Mouse (Mus musculus) kidney, adult 18-20 months (tissue): ENCODE data around the gene Catsperg1.
A peak's percentile ranks its signal among the peaks of the same experiment; 100 is the strongest.
"Not testable (repeated sequence)": the region's sequence is repeated elsewhere in the genome, so short reads cannot be mapped to it uniquely, and the experiment has no call there.

ENCODE experiments used
- DNase-seq: peaks from one replicate; pipeline ENCODE4 v3.0.0; 2021

Catsperg1 gene

GRCm38 (mm10) chr7:29213675-29214082 is at the start of gene Catsperg1:
Gene Catsperg1, minus strand, starts transcription at chr7:29214035.
- no peak for DNase-seq

- peak; percentile 60 for DNase-seq
Observed at GRCm38 (mm10) chr7:29262151-29262550, 48.3 kb upstream of the Catsperg1 start.

- DNase-seq, result no peak
Observed at GRCm38 (mm10) chr7:29259781-29260730, 46.2 kb upstream of the Catsperg1 start.

GRCm38 (mm10) chr7:29257368-29257767 is 43.5 kb upstream of the Catsperg1 start:
- peak; percentile 83 for DNase-seq

GRCm38 (mm10) chr7:29255875-29256274 is 42.0 kb upstream of the Catsperg1 start:
- no peak for DNase-seq

GRCm38 (mm10) chr7:29253842-29254241 is 40.0 kb upstream of the Catsperg1 start:
- peak; percentile 47 for DNase-seq

- DNase-seq, result no peak
Observed at GRCm38 (mm10) chr7:29251166-29251565, 37.3 kb upstream of the Catsperg1 start.

- peak; percentile 76 for DNase-seq
Observed at GRCm38 (mm10) chr7:29248261-29248841, 34.5 kb upstream of the Catsperg1 start, which contains the start of gene 2200002D01Rik. Gene 2200002D01Rik, minus strand, starts transcription at chr7:29248466.

- no peak for DNase-seq
Observed at GRCm38 (mm10) chr7:29247706-29248105, 33.9 kb upstream of the Catsperg1 start.

- peak; percentile 86 for DNase-seq
Observed at GRCm38 (mm10) chr7:29247314-29247700, 33.5 kb upstream of the Catsperg1 start.

GRCm38 (mm10) chr7:29246619-29247313 is 32.9 kb upstream of the Catsperg1 start:
- no peak for DNase-seq

GRCm38 (mm10) chr7:29246015-29246414 is 32.2 kb upstream of the Catsperg1 start:
- no peak for DNase-seq

GRCm38 (mm10) chr7:29244732-29245416 is 31.0 kb upstream of the Catsperg1 start:
- no peak for DNase-seq

GRCm38 (mm10) chr7:29238019-29238967 is 24.5 kb upstream of the Catsperg1 start, which contains the start of gene Yif1b:
Gene Yif1b, plus strand, starts transcription at chr7:29238329.
- peak; percentile 99 for DNase-seq

GRCm38 (mm10) chr7:29237596-29237995 is 23.8 kb upstream of the Catsperg1 start:
- DNase-seq, result not testable (repeated sequence)

GRCm38 (mm10) chr7:29236593-29236992 is 22.8 kb upstream of the Catsperg1 start:
- DNase-seq, result no peak

GRCm38 (mm10) chr7:29234661-29235060 is 20.8 kb upstream of the Catsperg1 start:
- DNase-seq, result no peak

- no peak for DNase-seq
Observed at GRCm38 (mm10) chr7:29233745-29234144, 19.9 kb upstream of the Catsperg1 start.

GRCm38 (mm10) chr7:29232247-29233013 is 18.6 kb upstream of the Catsperg1 start, which contains the start of gene Kcnk6:
Gene Kcnk6, minus strand, starts transcription at chr7:29232515.
- peak; percentile 50 for DNase-seq

- DNase-seq, result no peak
Observed at GRCm38 (mm10) chr7:29231517-29231916, 17.7 kb upstream of the Catsperg1 start.
